Mouse (Mus musculus) embryonic facial prominence, embryonic 12.5 days (tissue): ENCODE results near the gene Wdr35. TPM values are rescaled to one million over a fixed set of nuclear protein-coding genes. Genes with fewer than 3 reads are reported as not detected.
"Not testable (repeated sequence)": the region's sequence is repeated elsewhere in the genome, so short reads cannot be mapped to it uniquely, and the experiment has no call there.

Experiments
- ATAC-seq: fragments of 200-750 bp; cut with Nextera tagmentation; 2 replicates; pipeline ENCODE4 v1.8.0; 2017; ENCODE audit not compliant: insufficient number of reproducible peaks, insufficient read depth, low FRiP score, low TSS enrichment
- H3K27ac ChIP-seq: fragments of 300-500 bp; sonication (generic); 2 replicates; pipeline ENCODE4 v1.5.1; 2016; ENCODE audit warnings: mild to moderate bottlenecking
- H3K27me3 ChIP-seq: fragments of 300-500 bp; sonication (generic); 2 replicates; pipeline ENCODE4 v1.6.1; 2016; ENCODE audit warnings: mild to moderate bottlenecking, moderate library complexity
- H3K36me3 ChIP-seq: fragments of 300-500 bp; sonication (generic); 2 replicates; pipeline ENCODE4 v1.6.1; 2016; ENCODE audit warnings: mild to moderate bottlenecking
- H3K4me1 ChIP-seq: fragments of 300-500 bp; sonication (generic); 2 replicates; pipeline ENCODE4 v1.6.1; 2016
- H3K4me2 ChIP-seq: fragments of 300-500 bp; sonication (generic); replicated peaks from 2 replicates; pipeline ENCODE4 v1.6.1; 2016; ENCODE audit warnings: mild to moderate bottlenecking, moderate library complexity
- H3K4me3 ChIP-seq: fragments of 300-500 bp; sonication (generic); 2 replicates; pipeline ENCODE4 v1.5.1; 2016; ENCODE audit warnings: mild to moderate bottlenecking
- H3K9ac ChIP-seq: fragments of 300-500 bp; sonication (generic); 2 replicates; pipeline ENCODE4 v1.6.1; 2016; ENCODE audit warnings: mild to moderate bottlenecking, moderate library complexity
- H3K9me3 ChIP-seq: fragments of 300-500 bp; sonication (generic); 2 replicates; pipeline ENCODE4 v1.6.1; 2016; ENCODE audit warnings: mild to moderate bottlenecking, moderate library complexity
- WGBS: fragments of 180-500 bp; shearing (Covaris S2); methylation state at CpG from one replicate; pipeline ENCODE4 v1.1.7; 2016; 5-methylcytosine and 5-hydroxymethylcytosine counted together
- polyA plus RNA-seq: library from polyadenylated mRNA; unstranded; fragments of >200 nt; fragmentation: Nextera tagmentation; extraction: Ambion mirVana; gene quantifications from 2 replicates; pipeline ENCODE4 v1.2.1, GENCODE M21; 2016

The Wdr35 gene
- polyA plus RNA-seq: 26.7 and 27.1 TPM in 2 replicates

DNA sequence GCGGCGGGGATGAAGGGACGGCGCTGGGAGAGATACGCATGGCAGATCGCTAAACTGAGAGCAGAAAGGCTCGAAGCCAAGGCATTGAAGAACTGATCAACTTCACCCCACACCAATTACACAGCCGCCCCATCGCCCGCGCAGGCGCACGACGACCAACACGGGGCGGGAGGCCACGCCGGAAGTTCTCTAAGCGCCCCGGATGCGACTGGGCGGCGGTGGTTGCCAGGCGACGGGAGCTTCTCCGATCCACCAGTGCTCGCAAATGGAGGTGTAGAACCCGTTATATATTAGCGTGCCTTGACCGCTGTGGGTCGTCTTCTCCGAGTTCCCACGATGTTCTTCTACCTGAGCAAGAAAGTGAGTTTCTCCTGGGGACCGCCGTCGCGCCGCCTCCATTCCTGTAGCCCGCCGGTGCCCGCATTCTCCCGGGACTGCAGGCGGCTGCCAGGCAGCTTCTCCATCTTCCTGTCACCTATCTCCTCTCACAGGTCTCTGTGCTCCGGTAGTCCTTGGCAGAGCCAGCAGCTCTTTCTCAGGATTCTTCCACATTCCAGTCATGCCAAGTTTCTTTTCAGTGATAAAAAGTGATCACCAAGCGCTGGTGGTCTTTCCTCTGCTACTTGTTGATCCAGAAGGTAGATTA, at the start of gene Wdr35:
Gene Wdr35, plus strand, starts transcription at position 73 of the 646 bp plus-strand sequence.
- H3K9me3 ChIP-seq: no peaks in the 10 kb centered on the region
- 1% methylated on average over 45 of the region's 45 CpGs for WGBS
- ATAC-seq: peak; percentile 82
- 0 out of 2 replicates have a peak within 1 kb of the TSS, but pooled peaks have one; percentile 46 for H3K27ac ChIP-seq
- H3K36me3 ChIP-seq: no peaks in the 10 kb centered on the region; the same call in 1 of the 2 replicates
- H3K4me3 ChIP-seq: peak within 1 kb of the TSS; percentile 68
- peaks cover 4% of the 10 kb centered on the region; the same call in 1 of the 2 replicates for H3K4me1 ChIP-seq
- peak within 1 kb of the TSS; percentile 55 for H3K9ac ChIP-seq
- H3K4me2 ChIP-seq: peak within 1 kb of the TSS; percentile 87
- no peaks in the 10 kb centered on the region for H3K27me3 ChIP-seq

DNA sequence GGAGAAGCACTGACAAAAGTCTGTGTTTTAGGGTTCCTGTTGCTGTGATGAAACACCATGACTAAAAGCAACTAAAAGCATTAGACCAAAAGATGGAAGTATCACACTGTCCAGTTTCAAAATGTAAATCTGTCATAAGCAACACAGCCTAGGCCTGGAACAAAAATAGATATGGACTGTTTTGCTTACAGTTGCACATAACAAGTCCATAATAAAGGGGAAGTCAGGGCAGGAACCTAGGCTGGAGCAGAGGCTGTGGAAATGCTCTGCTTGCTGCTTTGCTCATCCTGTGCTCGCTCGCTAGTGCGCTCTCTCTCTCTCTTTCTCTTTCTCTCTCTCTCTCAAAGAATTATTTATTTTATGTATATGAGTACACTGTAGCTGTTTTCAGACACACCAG, 46.0 kb upstream of the Wdr35 start:
- Histone ChIP-seq H3K27me3 (no peaks in the 10 kb centered on the region), H3K4me1 (peaks cover 32% of the 10 kb centered on the region), H3K27ac (no peak overlapping the region), H3K4me2 (no peak overlapping the region), H3K4me3 (no peak overlapping the region), H3K9ac (no peak overlapping the region), H3K36me3 (peaks cover 26% of the 10 kb centered on the region), H3K9me3 (no peaks in the 10 kb centered on the region)
- WGBS: 93% methylated on average over 3 of the region's 3 CpGs
- no peak for ATAC-seq

DNA sequence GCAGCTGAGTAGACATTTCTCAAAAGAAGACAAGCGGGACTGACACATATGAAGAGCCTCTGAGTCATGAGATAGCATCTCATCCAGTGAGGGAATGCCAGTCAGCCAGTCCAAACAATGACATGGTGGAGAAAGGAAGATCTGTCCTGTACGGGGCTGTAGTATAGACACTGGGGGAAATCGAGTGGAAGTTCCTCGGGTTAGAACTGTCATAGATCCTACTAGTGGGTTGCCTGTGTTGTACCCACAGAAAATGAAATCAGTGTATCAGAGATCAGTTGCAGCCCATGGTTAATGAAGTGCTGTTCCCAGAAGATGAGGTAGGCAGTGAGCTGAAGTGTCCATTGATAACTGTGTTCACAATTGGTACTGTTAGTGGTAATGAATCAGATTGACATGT, 44.9 kb upstream of the Wdr35 start:
- no peak overlapping the region for H3K4me2 ChIP-seq
- H3K9ac ChIP-seq: no peak overlapping the region
- peaks cover 34% of the 10 kb centered on the region for H3K36me3 ChIP-seq
- ATAC-seq: no peak
- no peak overlapping the region for H3K27ac ChIP-seq
- H3K9me3 ChIP-seq: no peaks in the 10 kb centered on the region
- peaks cover 24% of the 10 kb centered on the region for H3K4me1 ChIP-seq
- H3K27me3 ChIP-seq: no peaks in the 10 kb centered on the region
- 85% methylated on average over 4 of the region's 4 CpGs for WGBS
- H3K4me3 ChIP-seq: no peak overlapping the region

DNA sequence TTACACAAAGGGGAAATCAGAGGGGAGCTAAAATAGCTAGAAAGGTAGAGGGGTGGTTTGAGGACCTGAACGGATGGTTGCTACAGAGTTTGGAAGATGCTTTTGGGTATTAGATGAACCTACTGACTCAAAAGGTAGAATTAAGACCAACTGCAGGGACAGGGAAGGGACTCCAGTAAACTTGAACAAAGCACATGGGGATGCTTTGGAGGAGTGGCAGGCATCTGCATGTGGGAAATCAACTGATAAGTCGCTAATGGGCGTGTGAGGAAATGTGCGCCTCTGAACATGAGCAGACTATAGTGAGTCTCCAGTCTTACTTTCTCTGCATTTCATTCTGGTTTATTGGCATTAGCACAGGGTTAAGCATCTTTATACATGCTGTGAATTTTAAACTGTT, 42.6 kb upstream of the Wdr35 start:
- Histone ChIP-seq H3K27me3 (no peaks in the 10 kb centered on the region), H3K4me2 (no peak overlapping the region), H3K27ac (no peak overlapping the region), H3K9me3 (no peaks in the 10 kb centered on the region), H3K4me1 (peaks cover 12% of the 10 kb centered on the region; the same call in 1 of the 2 replicates), H3K4me3 (no peak overlapping the region), H3K36me3 (peaks cover 47% of the 10 kb centered on the region), H3K9ac (no peak overlapping the region)
- ATAC-seq: no peak
- WGBS: 88% methylated on average over 4 of the region's 4 CpGs

DNA sequence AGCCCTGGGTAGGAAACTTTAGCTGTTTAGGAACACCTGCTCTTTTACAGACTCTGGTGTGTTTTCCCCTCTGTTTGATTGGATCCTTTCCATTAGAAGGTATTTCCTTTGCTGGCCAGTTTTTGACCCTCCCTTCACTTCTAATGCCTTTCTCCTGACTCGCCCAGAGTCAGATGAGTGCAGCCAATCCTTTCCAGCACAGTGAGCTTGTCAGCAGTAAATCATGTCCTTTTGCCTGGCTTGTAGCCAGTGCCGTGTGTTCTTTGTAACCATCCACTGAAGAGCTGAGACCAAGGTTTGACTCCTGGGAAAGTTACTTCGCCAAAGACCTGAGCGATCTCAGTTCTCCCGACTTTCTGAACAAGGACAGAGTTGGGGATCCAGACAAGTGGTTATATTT, 38.3 kb upstream of the Wdr35 start:
- WGBS: 86% methylated on average over 5 of the region's 5 CpGs
- Histone ChIP-seq H3K27ac (no peak overlapping the region), H3K27me3 (no peaks in the 10 kb centered on the region), H3K36me3 (peaks cover 74% of the 10 kb centered on the region), H3K9me3 (no peaks in the 10 kb centered on the region), H3K4me3 (no peak overlapping the region), H3K4me2 (no peak overlapping the region), H3K4me1 (peaks cover 5% of the 10 kb centered on the region; the same call in 1 of the 2 replicates), H3K9ac (no peak overlapping the region)
- ATAC-seq: no peak

DNA sequence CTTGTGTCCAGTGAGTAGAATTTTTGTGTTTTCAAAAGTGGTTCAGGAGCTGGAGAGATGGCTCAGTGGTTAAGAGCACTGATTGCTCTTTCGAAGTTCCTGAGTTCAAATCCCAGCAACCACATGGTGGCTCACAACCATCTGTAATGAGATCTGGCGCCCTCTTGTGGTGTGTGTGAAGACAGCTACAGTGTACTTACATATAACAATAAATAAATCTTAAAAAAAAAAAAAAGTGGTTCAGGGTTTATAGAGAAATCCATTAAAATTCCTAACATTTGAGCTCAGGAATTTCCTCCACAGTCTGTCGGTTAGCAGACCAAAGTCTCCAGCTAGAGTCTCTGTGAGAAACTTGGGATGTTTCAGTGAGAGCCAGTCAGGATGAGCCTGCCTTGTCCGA, 37.5 kb upstream of the Wdr35 start:
- ATAC-seq, H3K9ac ChIP-seq, H3K27me3 ChIP-seq, H3K4me2 ChIP-seq, H3K4me3 ChIP-seq, H3K9me3 ChIP-seq, H3K27ac ChIP-seq, H3K4me1 ChIP-seq: not testable (repeated sequence)
- peaks cover 73% of the 10 kb centered on the region for H3K36me3 ChIP-seq
- 74% methylated on average over 4 of the region's 4 CpGs for WGBS

DNA sequence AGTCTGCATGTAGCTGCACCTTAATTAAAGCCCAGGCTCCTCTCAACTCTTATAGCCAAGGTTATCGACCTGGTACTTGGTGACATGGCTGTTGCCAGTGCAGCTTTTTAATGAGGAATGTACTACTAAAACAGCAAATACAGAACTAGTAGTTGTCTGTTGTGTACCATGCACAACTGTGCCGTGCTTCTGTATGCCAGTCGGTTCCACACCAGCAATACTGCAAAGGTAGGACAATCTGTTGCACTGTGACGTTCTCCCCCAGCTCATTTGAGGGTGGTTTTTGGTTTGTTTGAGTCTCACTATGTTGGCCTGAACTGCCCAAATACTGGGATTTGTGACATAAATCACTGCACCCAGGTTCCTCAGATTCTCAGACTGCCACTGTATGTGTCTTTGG, 34.2 kb upstream of the Wdr35 start:
- 93% methylated on average over 4 of the region's 4 CpGs for WGBS
- H3K36me3 ChIP-seq: peaks cover 51% of the 10 kb centered on the region
- no peak for ATAC-seq
- H3K27ac ChIP-seq: no peak overlapping the region
- no peaks in the 10 kb centered on the region for H3K4me1 ChIP-seq
- no peak overlapping the region for H3K4me2 ChIP-seq
- H3K9me3 ChIP-seq: no peaks in the 10 kb centered on the region
- H3K27me3 ChIP-seq: no peaks in the 10 kb centered on the region
- no peak overlapping the region for H3K4me3 ChIP-seq
- H3K9ac ChIP-seq: no peak overlapping the region

DNA sequence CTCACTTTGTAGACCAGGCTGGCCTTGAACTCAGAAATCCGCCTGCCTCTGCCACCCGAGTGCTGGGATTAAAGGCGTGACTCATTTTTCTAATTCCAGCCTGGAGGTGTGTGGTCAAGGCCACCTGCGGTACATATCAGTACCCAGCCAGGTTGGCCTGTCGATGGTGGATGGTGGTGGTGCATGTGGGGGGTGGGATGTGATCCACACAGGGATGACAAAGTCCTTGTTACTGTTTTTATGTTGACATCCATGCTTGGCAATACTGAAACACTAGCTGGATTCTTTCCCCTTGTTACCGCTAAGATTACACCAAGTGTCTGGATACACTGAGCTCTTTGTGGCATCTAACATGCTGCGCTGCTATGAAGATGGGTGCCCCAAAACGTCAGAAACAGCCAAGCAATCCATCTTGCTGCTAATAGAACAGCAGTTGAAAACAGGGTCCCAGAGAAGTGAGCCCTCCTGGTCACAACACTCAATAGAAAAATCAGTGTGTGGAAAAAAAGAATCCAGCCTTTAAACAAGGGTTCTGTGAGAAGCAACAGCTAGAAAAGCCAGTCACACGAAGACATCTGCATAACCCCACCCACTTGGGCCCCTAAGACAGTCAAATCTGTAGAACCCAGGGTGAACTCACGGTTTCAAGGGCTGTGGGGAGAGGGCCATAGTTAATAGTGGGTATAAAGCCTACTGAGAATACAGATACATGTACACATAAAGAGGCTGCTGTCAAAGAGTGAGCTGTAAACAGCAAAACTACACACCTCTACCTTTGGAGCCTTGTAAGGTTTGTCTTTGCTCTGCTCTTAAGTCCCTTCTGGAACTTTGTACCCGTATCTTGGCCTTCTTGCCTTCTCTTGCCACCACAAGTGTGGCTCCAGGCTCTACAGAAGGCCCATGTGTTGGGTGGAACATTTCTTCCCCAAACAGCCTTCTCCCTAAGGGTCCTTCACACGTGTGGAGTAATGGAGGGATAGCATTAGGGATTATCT, 33.4 kb upstream of the Wdr35 start:
- no peaks in the 10 kb centered on the region for H3K27me3 ChIP-seq
- WGBS: 68% methylated on average over 12 of the region's 12 CpGs
- peaks cover 43% of the 10 kb centered on the region for H3K36me3 ChIP-seq
- no peak overlapping the region for H3K27ac ChIP-seq
- no peak overlapping the region for H3K9ac ChIP-seq
- no peak overlapping the region for H3K4me2 ChIP-seq
- no peak for ATAC-seq
- H3K9me3 ChIP-seq: no peaks in the 10 kb centered on the region
- H3K4me1 ChIP-seq: no peaks in the 10 kb centered on the region
- no peak overlapping the region for H3K4me3 ChIP-seq

DNA sequence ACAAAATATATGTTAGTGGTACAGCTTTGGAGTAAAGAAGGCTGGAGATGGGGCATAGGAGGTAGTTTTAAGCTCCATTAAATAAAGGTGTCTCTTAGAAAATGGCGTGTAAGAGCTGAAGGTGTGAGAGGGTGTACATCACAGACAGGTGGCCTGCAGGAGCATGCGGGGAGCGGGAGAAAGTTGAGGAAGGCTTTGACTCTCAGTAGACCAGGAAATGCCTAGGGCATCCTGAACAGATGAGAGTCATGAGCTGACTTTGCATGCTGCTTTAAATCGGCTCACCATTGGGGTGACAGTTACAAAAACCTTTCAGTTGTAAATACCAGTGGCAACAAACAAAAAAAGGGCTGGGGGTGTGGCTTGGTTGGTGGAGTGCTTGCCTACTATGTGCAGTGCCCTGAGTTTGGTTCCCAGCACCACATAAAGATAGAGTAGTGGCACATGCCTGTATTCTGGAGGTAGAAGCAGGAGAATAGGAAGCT, 32.5 kb upstream of the Wdr35 start:
- no peaks in the 10 kb centered on the region for H3K9me3 ChIP-seq
- no peaks in the 10 kb centered on the region for H3K27me3 ChIP-seq
- no peak overlapping the region for H3K27ac ChIP-seq
- no peak for ATAC-seq
- H3K36me3 ChIP-seq: peaks cover 34% of the 10 kb centered on the region
- H3K9ac ChIP-seq: no peak overlapping the region
- no peaks in the 10 kb centered on the region for H3K4me1 ChIP-seq
- WGBS: 66% methylated on average over 4 of the region's 4 CpGs
- H3K4me2 ChIP-seq: no peak overlapping the region
- H3K4me3 ChIP-seq: no peak overlapping the region

DNA sequence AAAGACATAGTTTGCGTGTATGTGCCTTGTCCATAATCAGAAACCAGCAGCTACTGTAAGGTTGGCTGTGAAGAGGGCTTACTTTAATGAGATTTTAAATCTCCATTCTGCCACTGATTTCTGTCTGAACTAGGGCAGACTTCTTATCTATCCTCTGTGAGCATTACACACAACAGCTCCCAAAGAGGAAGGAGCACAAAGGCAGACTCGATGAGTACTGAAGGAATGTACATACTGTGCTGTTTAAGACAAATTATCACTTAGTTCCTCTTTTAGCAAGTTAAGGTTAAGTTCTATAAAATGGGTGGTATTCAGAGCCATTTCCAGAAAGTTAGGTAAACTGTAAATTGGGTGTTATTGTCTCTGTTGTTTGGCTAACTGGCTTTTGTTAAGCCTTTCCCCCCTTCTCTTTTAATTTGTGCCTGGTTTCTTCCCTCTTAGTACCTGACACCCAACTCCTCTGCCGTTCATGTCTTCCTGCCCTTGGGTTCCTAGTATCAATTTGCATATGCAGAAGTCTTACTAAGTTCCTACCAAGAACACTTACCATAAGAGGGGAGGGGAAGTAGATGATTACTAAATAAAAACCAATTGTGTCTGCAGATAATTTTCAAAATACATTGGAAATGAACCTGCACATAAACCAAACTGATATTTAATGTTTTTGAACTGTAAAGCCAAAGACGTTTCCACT, 31.8 kb upstream of the Wdr35 start:
- no peak overlapping the region for H3K4me3 ChIP-seq
- H3K36me3 ChIP-seq: peaks cover 28% of the 10 kb centered on the region
- no peak overlapping the region for H3K27ac ChIP-seq
- no peak overlapping the region for H3K4me2 ChIP-seq
- no peak for ATAC-seq
- 46% methylated on average over 4 of the region's 4 CpGs for WGBS
- H3K9me3 ChIP-seq: no peaks in the 10 kb centered on the region
- H3K4me1 ChIP-seq: no peaks in the 10 kb centered on the region
- no peaks in the 10 kb centered on the region for H3K27me3 ChIP-seq
- H3K9ac ChIP-seq: no peak overlapping the region

DNA sequence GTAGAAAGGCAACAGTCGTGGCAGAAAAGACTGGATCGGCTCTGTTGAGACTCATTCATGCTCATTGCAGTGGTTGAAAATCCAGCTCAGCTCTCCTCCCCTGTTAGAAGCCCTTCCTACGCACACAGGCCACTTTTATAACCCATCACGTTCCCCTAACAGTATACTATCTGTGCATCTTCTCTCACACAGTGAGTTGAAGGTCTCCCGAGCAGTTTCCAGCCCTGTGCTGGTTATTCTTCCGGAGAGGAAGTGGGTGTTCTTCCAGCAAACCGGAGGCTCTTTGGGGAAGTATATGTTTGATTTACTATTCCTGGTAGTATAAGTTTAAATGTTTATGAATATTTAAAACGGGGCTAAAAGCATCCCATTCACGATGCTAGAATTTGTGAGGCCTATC, 26.5 kb upstream of the Wdr35 start:
- Histone ChIP-seq H3K9ac (no peak overlapping the region), H3K4me3 (no peak overlapping the region), H3K36me3 (no peaks in the 10 kb centered on the region), H3K4me1 (peaks cover 11% of the 10 kb centered on the region; the same call in 1 of the 2 replicates), H3K27ac (no peak overlapping the region), H3K9me3 (no peaks in the 10 kb centered on the region), H3K27me3 (no peaks in the 10 kb centered on the region), H3K4me2 (no peak overlapping the region; the same call in 1 of the 2 replicates)
- ATAC-seq: no peak
- 56% methylated on average over 9 of the region's 9 CpGs for WGBS
